Mouse (Mus musculus) stomach, postnatal 0 days (tissue): ENCODE data around the gene Ly86.

Experiments used
- CTCF ChIP-seq: IDR thresholded peaks from 2 replicates; pipeline ENCODE4 v1.5.1; 2016; ENCODE audit warnings: antibody characterized with exemption, low read depth, mild to moderate bottlenecking, moderate library complexity
- EP300 ChIP-seq: optimal IDR thresholded peaks from 2 replicates; pipeline ENCODE3; 2016; ENCODE audit warnings: antibody characterized with exemption

DNA sequence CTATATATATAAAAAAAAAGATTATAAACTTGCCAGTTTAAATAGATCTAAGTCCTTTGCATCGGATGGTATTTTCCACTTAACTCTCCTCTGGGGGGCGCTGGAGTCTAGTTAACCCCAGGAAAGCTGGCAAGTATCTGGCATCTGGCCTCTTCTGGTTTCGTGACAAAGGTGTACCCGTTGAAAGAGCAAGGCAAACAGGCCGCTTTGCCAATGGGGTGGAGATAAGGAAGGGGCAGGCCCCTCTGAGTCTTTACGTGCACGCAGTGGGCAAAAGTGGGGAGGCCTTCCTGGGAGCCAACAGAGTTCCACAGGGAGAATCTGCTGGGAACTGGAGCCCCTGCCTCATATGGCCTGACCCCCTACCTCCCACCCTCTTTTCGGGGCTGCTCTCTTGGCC lies 122.8 kb downstream of the Ly86 start:
- TF ChIP-seq CTCF, result peak; percentile 78
- TF ChIP-seq EP300, result no peak
